Mouse (Mus musculus) cortical plate, adult 2 months (tissue): ENCODE results near the gene Trappc13.

Experiments
- CTCF ChIP-seq: fragments of 200-500 bp; IDR thresholded peaks from 2 replicates; pipeline ENCODE4 v1.5.1; 2011; ENCODE audit warnings: mild to moderate bottlenecking, control low read depth, low read length; ENCODE audit not compliant: insufficient read depth; ENCODE audit errors: extremely low read depth
- POLR2A ChIP-seq: fragments of 200-500 bp; IDR thresholded peaks from 2 replicates; pipeline ENCODE4 v1.6.1; 2011; ENCODE audit warnings: mild to moderate bottlenecking, low read length, control low read depth; ENCODE audit not compliant: insufficient read depth; ENCODE audit errors: extremely low read depth

- TF ChIP-seq CTCF, result no peak
- TF ChIP-seq POLR2A, result no peak
Observed at GRCm38 (mm10) chr13:104172498-104172897, 5.8 kb downstream of the Trappc13 start.
